In genomic region chr6:140554261-140554660, GRCm38 (mm10) we compare ENCODE assay signal across 10 mouse cellular contexts.
DNase-seq lines count a peak whose midpoint lies in the region; ATAC-seq and TF ChIP-seq lines count a peak whose summit lies in the region.
"Had no signal": no experiment of that assay in that cellular context is flagged by ENCODE, and none has a peak within 500 bp of the region (broad histone marks: within the 10 kb centered on the region; RNA-seq: fewer than 3 reads in every experiment).

No protein-coding gene starts in this region.

- no peaks in the 10 kb centered on the region for H3K27me3 ChIP-seq in kidney, adult 2 months (replicated peaks; ENCODE audit: control insufficient read depth, insufficient read depth, low read length)
- no peaks in the 10 kb centered on the region for H3K27me3 ChIP-seq in kidney, embryonic 14.5 days (ENCODE audit: control insufficient read depth, insufficient read depth, low read length)
- H3K27me3 ChIP-seq: heart, embryonic 15.5 days had no signal

- no peak overlapping the region for H3K9ac ChIP-seq in kidney, embryonic 14.5 days (ENCODE audit: low read depth, low read length)
- H3K9ac ChIP-seq in ES-E14 (ENCODE audit: insufficient read depth, low read depth, low read length, poor library complexity, severe bottlenecking) = no peak overlapping the region
- H3K9ac ChIP-seq: heart, embryonic 15.5 days had no signal

- TF ChIP-seq CTCF in kidney, adult 2 months (conservative IDR thresholded peaks at IDR 0.05; ENCODE audit: insufficient read depth, insufficient read length, low read depth, low read length) = peak; percentile 39
- TF ChIP-seq CTCF in cortical plate, adult 2 months (IDR thresholded peaks at IDR 0.05; ENCODE audit: extremely low read depth, insufficient read depth, low read length) = peak; percentile 63

- 70% methylated on average over 4 of the region's 4 CpGs for WGBS in kidney, adult 2 months
- WGBS in kidney, embryonic 14.5 days = 73% methylated on average over 4 of the region's 4 CpGs

- no peak for TF ChIP-seq POLR2A in kidney, adult 2 months (IDR thresholded peaks at IDR 0.05; ENCODE audit: low read depth, low read length)
- TF ChIP-seq POLR2A in cortical plate, adult 2 months (IDR thresholded peaks at IDR 0.05; ENCODE audit: extremely low read depth, insufficient read depth, low read length) = no peak

- no peak for ATAC-seq in kidney, embryonic 14.5 days (ENCODE audit: low FRiP score, low TSS enrichment)

- DNase-seq in kidney, adult 2 months = peak; percentile 38
- DNase-seq in 3T3-L1 (ENCODE audit: low read depth, low spot score) (peak; percentile 83), ES-E14 (ENCODE audit: low read depth, low spot score) (no peak)
- DNase-seq in c-Kit-positive CD71-positive TER-119-positive erythroid progenitor cells, embryonic 14.5 days (ENCODE audit: low spot score) = no peak
- DNase-seq in adrenal gland, adult 18-20 months (ENCODE audit: low spot score in 2 of 2) = no peak
- DNase-seq in adrenal gland, postnatal 4 days (ENCODE audit: low spot score in 2 of 2) = no peak
- DNase-seq: spleen, adult 18-20 months had no signal

- in situ Hi-C loops in ES-E14 (cut with MboI; ENCODE audit: low sequenced_read_pairs in 2 of 2, unreplicated experiment in 2 of 2) = no loop called here

- H3K9me3 ChIP-seq in kidney, embryonic 14.5 days (ENCODE audit: control insufficient read depth, low read length) = no peaks in the 10 kb centered on the region
- no peaks in the 10 kb centered on the region for H3K9me3 ChIP-seq in ES-E14 (ENCODE audit: control insufficient read depth, insufficient read depth, low read depth, low read length)
- H3K9me3 ChIP-seq: heart, embryonic 15.5 days had no signal

- no peak overlapping the region for H3K4me2 ChIP-seq in kidney, embryonic 14.5 days (replicated peaks; ENCODE audit: low read depth, low read length)
- H3K4me2 ChIP-seq: heart, embryonic 15.5 days had no signal

- no peak overlapping the region for H3K27ac ChIP-seq in kidney, adult 2 months (ENCODE audit: insufficient read depth, low read depth, low read length)
- no peak overlapping the region for H3K27ac ChIP-seq in kidney, embryonic 14.5 days (ENCODE audit: low read depth, low read length)
- no peak overlapping the region for H3K27ac ChIP-seq in ES-E14 (ENCODE audit: insufficient read depth, low read depth, low read length, poor library complexity, severe bottlenecking)
- H3K27ac ChIP-seq in cortical plate, adult 2 months (ENCODE audit: insufficient read depth, low read length) = no peak overlapping the region
- H3K27ac ChIP-seq: heart, embryonic 15.5 days had no signal

- no peak overlapping the region for H3K4me3 ChIP-seq in kidney, adult 2 months (ENCODE audit: insufficient read depth, low read depth, low read length)
- no peak overlapping the region for H3K4me3 ChIP-seq in kidney, embryonic 14.5 days (ENCODE audit: low read length)
- H3K4me3 ChIP-seq in ES-E14 (ENCODE audit: insufficient read depth in 1 of 2, low read depth in 1 of 2, low read length in 2 of 2, poor library complexity in 1 of 2, severe bottlenecking in 1 of 2) = no peak overlapping the region
- no peak overlapping the region for H3K4me3 ChIP-seq in cortical plate, adult 2 months (ENCODE audit: insufficient read depth, low read length)
- H3K4me3 ChIP-seq: heart, embryonic 15.5 days had no signal

- H3K4me1 ChIP-seq in kidney, adult 2 months (ENCODE audit: control insufficient read depth, insufficient read depth, low read length) = no peaks in the 10 kb centered on the region
- no peaks in the 10 kb centered on the region for H3K4me1 ChIP-seq in kidney, embryonic 14.5 days (ENCODE audit: control insufficient read depth, insufficient read depth, low read length)
- H3K4me1 ChIP-seq in ES-E14 (ENCODE audit: control insufficient read depth in 2 of 2, insufficient read depth in 2 of 2, low read length in 2 of 2, poor library complexity in 1 of 2) = no peaks in the 10 kb centered on the region
- H3K4me1 ChIP-seq in cortical plate, adult 2 months (ENCODE audit: control insufficient read depth, insufficient read depth, low read length) = peaks cover 1% of the 10 kb centered on the region; the same call in 1 of the 2 replicates
- H3K4me1 ChIP-seq: heart, embryonic 15.5 days had no signal

- no peaks in the 10 kb centered on the region; the same call in 1 of the 2 replicates for H3K36me3 ChIP-seq in kidney, adult 2 months (ENCODE audit: control insufficient read depth, insufficient read depth, low read length)
- peaks cover 31% of the 10 kb centered on the region for H3K36me3 ChIP-seq in kidney, embryonic 14.5 days (ENCODE audit: control insufficient read depth, insufficient read depth, low read length)
- peaks cover 11% of the 10 kb centered on the region; the same call in 1 of the 2 replicates for H3K36me3 ChIP-seq in ES-E14 (ENCODE audit: control insufficient read depth, insufficient read depth, low read length, poor library complexity, severe bottlenecking)

TF ChIP-seq in ES-E14, 5 proteins besides CTCF, POLR2A, EP300 and RAD21:
- TF ChIP-seq ZNF384 (IDR thresholded peaks at IDR 0.05; ENCODE audit: low read depth, low read length) (no peak), ZC3H11A (IDR thresholded peaks at IDR 0.05; ENCODE audit: borderline replicate concordance, low read depth, low read length) (0 out of 2 replicates have a peak, but pooled peaks have one; percentile 17)

Comparison
In these comparisons a context has a peak if more than half of its experiments do, and no peak if none do; other contexts are left out.
1. DNase-seq: peak in kidney, adult 2 months (single experiment) and 3T3-L1 (single experiment); none in ES-E14 (single experiment), c-Kit-positive CD71-positive TER-119-positive erythroid progenitor cells, embryonic 14.5 days (single experiment), adrenal gland, adult 18-20 months (0 of 2) and adrenal gland, postnatal 4 days (0 of 2).